Mouse (Mus musculus): Measurements from ENCODE around the gene Snrnp40. TPM values are rescaled to one million over a fixed set of nuclear protein-coding genes. Genes with fewer than 3 reads are reported as not detected.
A peak's percentile ranks its signal among the peaks of the same experiment; 100 is the strongest.

The Snrnp40 gene
- polyA plus RNA-seq, 1 experiment from 2014 or later, result 223 TPM

DNA sequence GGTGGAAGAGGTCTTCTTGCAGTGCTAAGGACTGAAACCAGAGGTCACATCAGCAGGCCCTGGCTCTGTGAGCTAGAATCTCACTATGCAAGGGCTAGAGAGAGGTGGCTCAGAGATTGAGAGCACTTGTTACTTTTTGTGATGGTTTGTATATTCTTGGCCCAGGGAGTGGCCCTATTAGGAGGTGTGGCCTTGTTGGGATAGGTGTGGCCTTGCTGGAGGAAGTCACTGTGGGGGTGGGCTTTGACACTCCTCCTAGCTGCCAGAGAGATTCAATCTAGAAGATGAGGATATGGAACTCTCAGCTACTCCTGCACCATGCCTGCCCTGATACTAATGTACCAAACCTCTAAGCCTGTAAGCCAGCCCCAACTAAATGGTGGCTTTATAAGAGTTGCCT lies 2.0 kb upstream of the Snrnp40 start:
- Histone ChIP-seq H3K9me3 (ENCODE audit: control insufficient read depth, low read length) (no peaks in the 10 kb centered on the region), H3K4me2 (no peak overlapping the region), H3K36me3 (ENCODE audit: control insufficient read depth, insufficient read depth, low read length) (peaks cover 2% of the 10 kb centered on the region; the same call in 1 of the 2 replicates), H3K27me3 (ENCODE audit: control insufficient read depth, insufficient read depth, low read length) (no peaks in the 10 kb centered on the region), H3K27ac (ENCODE audit: low read depth, low read length) (no peak overlapping the region), H3K4me3 (ENCODE audit: low read depth, low read length) (no peak overlapping the region), H3K9ac (ENCODE audit: low read length) (no peak overlapping the region), H3K4me1 (ENCODE audit: control insufficient read depth, insufficient read depth, low read length) (peaks cover 18% of the 10 kb centered on the region)
- ATAC-seq (ENCODE audit: low FRiP score) (no peak), DNase-seq (ENCODE audit: low spot score, missing footprints) (no peak)

DNA sequence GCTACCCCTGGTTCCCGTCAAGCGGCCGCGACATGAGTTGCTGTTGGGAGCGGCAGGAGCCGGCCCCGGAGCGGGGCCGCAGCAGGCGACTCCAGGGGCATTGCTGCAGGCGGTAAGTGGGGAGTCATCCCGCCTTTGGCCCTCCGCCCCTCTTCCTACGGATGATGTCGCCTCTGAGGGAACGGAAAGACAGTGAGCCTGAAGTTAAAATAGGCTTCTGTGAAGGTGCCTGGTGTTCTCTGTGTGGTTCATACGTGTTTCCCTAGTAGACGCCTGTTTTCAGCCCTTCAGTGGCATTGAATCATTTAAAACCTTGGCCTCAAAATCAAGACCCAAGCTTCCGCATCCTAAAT lies 282 bp downstream of the Snrnp40 start:
- no peak for DNase-seq (ENCODE audit: low spot score, missing footprints)
- no peak overlapping the region for H3K27ac ChIP-seq (ENCODE audit: low read depth, low read length)
- H3K4me1 ChIP-seq (ENCODE audit: control insufficient read depth, insufficient read depth, low read length), result peaks cover 18% of the 10 kb centered on the region
- H3K4me2 ChIP-seq, result peak overlapping the region; percentile 87
- H3K4me3 ChIP-seq (ENCODE audit: low read depth, low read length), result peak overlapping the region; percentile 96
- peak overlapping the region; percentile 91 for H3K9ac ChIP-seq (ENCODE audit: low read length)
- H3K36me3 ChIP-seq (ENCODE audit: control insufficient read depth, insufficient read depth, low read length), result peaks cover 11% of the 10 kb centered on the region
- H3K27me3 ChIP-seq (ENCODE audit: control insufficient read depth, insufficient read depth, low read length), result no peaks in the 10 kb centered on the region
- under 1% methylated on average over 19 of the region's 19 CpGs for WGBS
- ATAC-seq (ENCODE audit: low FRiP score), result no peak
- no peaks in the 10 kb centered on the region for H3K9me3 ChIP-seq (ENCODE audit: control insufficient read depth, low read length)

DNA sequence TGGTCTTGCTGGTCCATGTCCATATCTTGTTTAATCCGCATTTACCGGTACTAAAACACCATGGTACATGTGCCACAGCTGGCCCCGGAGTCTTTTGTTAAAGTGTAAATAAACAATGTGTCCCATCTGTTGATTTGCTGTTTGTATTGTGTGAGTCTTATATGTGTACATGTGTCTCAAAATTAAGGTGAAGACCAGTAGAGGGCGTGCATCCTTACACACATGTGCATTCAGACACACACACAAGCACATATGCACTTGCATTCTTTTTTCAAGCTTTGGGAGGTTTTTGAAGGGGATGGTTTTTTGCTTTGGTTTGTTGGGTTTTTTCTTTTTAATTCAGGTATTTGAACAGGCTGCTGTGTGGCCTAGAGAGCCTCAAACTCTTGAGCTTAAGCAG lies 16.7 kb downstream of the Snrnp40 start:
- DNase-seq (ENCODE audit: low spot score, missing footprints), result peak; percentile 82
- WGBS, result 89% methylated on average over 4 of the region's 4 CpGs

DNA sequence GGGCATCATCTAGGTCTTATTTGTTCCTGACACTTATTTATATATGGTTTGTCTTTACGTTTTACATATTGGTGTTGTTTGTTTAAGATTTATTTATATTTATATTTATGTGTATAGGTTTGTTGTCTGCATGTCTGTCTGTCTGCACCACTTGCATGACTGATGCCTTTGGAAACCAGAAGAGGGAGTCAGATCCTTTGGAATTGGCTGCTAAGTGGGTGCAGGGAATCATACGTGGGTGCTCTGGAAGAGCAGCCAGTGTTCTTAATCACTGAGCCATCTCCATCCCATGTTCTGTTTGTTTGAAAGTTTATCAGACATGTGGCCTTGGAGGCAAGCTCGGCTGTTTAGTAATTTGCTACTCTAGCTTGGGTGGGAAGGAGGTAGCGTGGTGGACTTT lies 17.6 kb downstream of the Snrnp40 start:
- H3K27ac ChIP-seq (ENCODE audit: low read depth, low read length), result no peak overlapping the region
- no peak overlapping the region for H3K4me2 ChIP-seq
- peaks cover 28% of the 10 kb centered on the region for H3K36me3 ChIP-seq (ENCODE audit: control insufficient read depth, insufficient read depth, low read length)
- no peaks in the 10 kb centered on the region for H3K4me1 ChIP-seq (ENCODE audit: control insufficient read depth, insufficient read depth, low read length)
- DNase-seq (ENCODE audit: low spot score, missing footprints) (no peak), ATAC-seq (ENCODE audit: low FRiP score) (no peak)
- H3K27me3 ChIP-seq (ENCODE audit: control insufficient read depth, insufficient read depth, low read length), result no peaks in the 10 kb centered on the region
- no peaks in the 10 kb centered on the region for H3K9me3 ChIP-seq (ENCODE audit: control insufficient read depth, low read length)
- no peak overlapping the region for H3K9ac ChIP-seq (ENCODE audit: low read length)
- WGBS, result 86% methylated on average over 4 of the region's 4 CpGs
- no peak overlapping the region for H3K4me3 ChIP-seq (ENCODE audit: low read depth, low read length)

More for the DNA sequence above, 16.7 kb downstream of the Snrnp40 start:
- Histone ChIP-seq H3K36me3 (ENCODE audit: control insufficient read depth, insufficient read depth, low read length) (peaks cover 27% of the 10 kb centered on the region), H3K27ac (ENCODE audit: low read depth, low read length) (no peak overlapping the region), H3K27me3 (ENCODE audit: control insufficient read depth, insufficient read depth, low read length) (no peaks in the 10 kb centered on the region), H3K9me3 (ENCODE audit: control insufficient read depth, low read length) (no peaks in the 10 kb centered on the region), H3K4me2 (no peak overlapping the region), H3K9ac (ENCODE audit: low read length) (no peak overlapping the region), H3K4me3 (ENCODE audit: low read depth, low read length) (no peak overlapping the region), H3K4me1 (ENCODE audit: control insufficient read depth, insufficient read depth, low read length) (no peaks in the 10 kb centered on the region)
- no peak for ATAC-seq (ENCODE audit: low FRiP score)

DNA sequence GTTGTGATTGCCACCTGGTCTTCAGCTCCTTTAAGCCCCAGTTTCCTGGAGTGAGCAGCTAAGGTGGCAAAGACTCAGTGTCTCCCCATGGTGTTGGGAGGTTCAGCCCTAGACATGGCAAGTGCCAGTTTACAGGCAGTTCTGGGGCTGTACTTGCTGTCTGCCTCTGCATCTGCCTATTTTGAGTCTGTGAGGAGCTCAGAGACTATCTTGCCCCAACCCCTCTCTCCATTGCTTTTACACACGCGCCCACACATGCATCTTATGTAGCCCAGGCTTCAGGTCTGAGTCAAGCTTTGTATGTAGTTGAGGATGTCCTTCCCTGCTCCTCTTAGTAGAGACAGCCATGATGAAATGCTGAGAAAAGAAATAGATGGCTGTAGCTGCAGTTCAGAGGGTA lies 19.2 kb downstream of the Snrnp40 start:
- WGBS, result 98% methylated on average over 2 of the region's 2 CpGs
- H3K9ac ChIP-seq (ENCODE audit: low read length), result no peak overlapping the region
- H3K4me1 ChIP-seq (ENCODE audit: control insufficient read depth, insufficient read depth, low read length), result no peaks in the 10 kb centered on the region
- peak; percentile 60 for DNase-seq (ENCODE audit: low spot score, missing footprints)
- no peak overlapping the region for H3K4me2 ChIP-seq
- no peaks in the 10 kb centered on the region for H3K27me3 ChIP-seq (ENCODE audit: control insufficient read depth, insufficient read depth, low read length)
- no peak overlapping the region for H3K4me3 ChIP-seq (ENCODE audit: low read depth, low read length)
- H3K27ac ChIP-seq (ENCODE audit: low read depth, low read length), result no peak overlapping the region
- peaks cover 28% of the 10 kb centered on the region for H3K36me3 ChIP-seq (ENCODE audit: control insufficient read depth, insufficient read depth, low read length)
- no peaks in the 10 kb centered on the region for H3K9me3 ChIP-seq (ENCODE audit: control insufficient read depth, low read length)
- ATAC-seq (ENCODE audit: low FRiP score), result no peak

DNA sequence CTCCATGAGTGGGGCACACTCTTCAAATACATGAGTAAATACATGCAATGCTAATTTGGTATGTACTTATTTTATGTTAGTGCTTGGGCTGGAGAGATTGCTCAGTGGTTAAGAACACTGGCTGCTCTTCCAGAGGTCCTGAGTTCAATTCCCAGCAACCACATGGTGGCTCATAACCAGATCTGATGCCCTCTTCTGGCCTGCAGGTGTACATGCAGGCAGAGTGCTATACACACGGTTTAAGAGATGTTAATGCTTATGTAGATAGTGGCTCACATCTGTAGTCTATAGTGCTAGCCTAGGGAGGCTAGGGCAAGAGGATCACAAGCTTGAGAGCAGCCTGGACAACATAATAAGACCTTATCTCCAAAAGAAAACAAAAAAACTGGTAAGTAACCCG lies 20.5 kb downstream of the Snrnp40 start:
- peak; percentile 12 for DNase-seq (ENCODE audit: low spot score, missing footprints)
- WGBS, result 92% methylated on average over 2 of the region's 2 CpGs
- no peak for ATAC-seq (ENCODE audit: low FRiP score)
- Histone ChIP-seq H3K27ac (ENCODE audit: low read depth, low read length) (no peak overlapping the region), H3K4me2 (no peak overlapping the region), H3K4me3 (ENCODE audit: low read depth, low read length) (no peak overlapping the region), H3K4me1 (ENCODE audit: control insufficient read depth, insufficient read depth, low read length) (no peaks in the 10 kb centered on the region), H3K9ac (ENCODE audit: low read length) (no peak overlapping the region), H3K27me3 (ENCODE audit: control insufficient read depth, insufficient read depth, low read length) (no peaks in the 10 kb centered on the region), H3K36me3 (ENCODE audit: control insufficient read depth, insufficient read depth, low read length) (peaks cover 29% of the 10 kb centered on the region), H3K9me3 (ENCODE audit: control insufficient read depth, low read length) (no peaks in the 10 kb centered on the region)

DNA sequence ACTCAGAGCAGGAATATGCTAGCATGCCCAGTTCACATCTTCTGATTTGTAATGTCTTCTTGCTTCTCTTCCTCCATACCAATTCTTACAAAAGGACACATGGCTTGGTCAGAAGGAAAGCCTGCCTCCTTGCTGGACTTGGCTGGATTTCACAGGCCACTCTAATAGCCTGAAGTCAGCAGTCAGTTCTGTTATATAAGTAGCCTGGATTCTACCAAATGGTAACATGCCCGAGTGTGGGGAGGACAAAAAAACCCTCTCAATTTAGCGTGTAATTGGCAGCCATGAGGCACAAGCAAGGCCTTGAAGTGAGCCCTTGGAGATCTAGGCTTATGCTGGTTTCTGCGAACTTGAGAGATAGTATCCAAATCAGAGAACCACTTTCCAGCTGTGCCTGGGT lies 27.3 kb downstream of the Snrnp40 start:
- peaks cover 19% of the 10 kb centered on the region for H3K36me3 ChIP-seq (ENCODE audit: control insufficient read depth, insufficient read depth, low read length)
- WGBS, result 78% methylated on average over 3 of the region's 3 CpGs
- DNase-seq (ENCODE audit: low spot score, missing footprints) (no peak), ATAC-seq (ENCODE audit: low FRiP score) (no peak)
- no peaks in the 10 kb centered on the region for H3K9me3 ChIP-seq (ENCODE audit: control insufficient read depth, low read length)
- H3K27me3 ChIP-seq (ENCODE audit: control insufficient read depth, insufficient read depth, low read length), result no peaks in the 10 kb centered on the region
- no peak overlapping the region for H3K4me2 ChIP-seq
- no peak overlapping the region for H3K4me3 ChIP-seq (ENCODE audit: low read depth, low read length)
- no peak overlapping the region for H3K27ac ChIP-seq (ENCODE audit: low read depth, low read length)
- no peaks in the 10 kb centered on the region for H3K4me1 ChIP-seq (ENCODE audit: control insufficient read depth, insufficient read depth, low read length)
- H3K9ac ChIP-seq (ENCODE audit: low read length), result no peak overlapping the region

DNA sequence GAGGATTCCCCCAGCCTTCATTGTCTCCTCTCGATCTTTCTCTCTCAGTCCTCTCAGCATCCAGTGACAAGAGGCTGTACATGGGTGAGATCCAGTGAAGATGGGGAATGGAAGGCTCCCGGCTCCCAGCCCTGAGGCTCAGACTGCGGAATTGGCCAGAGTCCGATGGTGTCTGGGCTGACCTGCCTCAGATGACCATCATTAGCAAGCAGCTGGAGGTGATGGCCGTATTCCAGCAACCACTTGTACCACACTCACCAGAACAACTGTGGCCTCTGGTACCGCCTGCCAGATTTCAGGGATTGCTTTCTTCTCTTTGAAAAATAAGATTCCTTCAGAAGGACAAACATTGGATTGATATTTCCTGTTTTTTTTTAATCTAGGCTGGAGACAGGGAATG lies 29.6 kb downstream of the Snrnp40 start:
- H3K27ac ChIP-seq (ENCODE audit: low read depth, low read length), result no peak overlapping the region
- 72% methylated on average over 6 of the region's 6 CpGs for WGBS

DNA sequence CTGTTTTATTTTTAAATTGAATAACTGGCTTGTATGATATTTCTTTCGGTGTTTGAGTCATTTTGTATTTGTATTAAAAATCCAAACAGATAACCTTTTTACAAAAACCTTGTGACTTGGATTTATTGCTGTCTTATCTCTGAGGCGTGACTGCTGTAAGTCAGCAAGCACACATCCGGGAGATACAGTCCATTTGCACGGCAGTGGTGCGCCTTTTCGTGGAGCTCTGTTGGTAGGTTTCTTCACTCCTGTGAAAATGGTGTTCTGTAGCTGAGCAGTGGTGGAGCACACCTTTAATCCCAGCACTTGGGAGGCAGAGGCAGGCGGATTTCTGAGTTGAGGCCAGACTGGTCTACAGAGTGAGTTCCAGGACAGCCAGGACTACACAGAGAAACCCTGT lies 30.0 kb downstream of the Snrnp40 start:
- H3K27me3 ChIP-seq (ENCODE audit: control insufficient read depth, insufficient read depth, low read length), result no peaks in the 10 kb centered on the region
- no peak overlapping the region for H3K4me2 ChIP-seq
- H3K36me3 ChIP-seq (ENCODE audit: control insufficient read depth, insufficient read depth, low read length), result peaks cover 14% of the 10 kb centered on the region
- DNase-seq (ENCODE audit: low spot score, missing footprints) (peak; percentile 80), ATAC-seq (ENCODE audit: low FRiP score) (no peak)
- no peaks in the 10 kb centered on the region for H3K9me3 ChIP-seq (ENCODE audit: control insufficient read depth, low read length)
- no peak overlapping the region for H3K27ac ChIP-seq (ENCODE audit: low read depth, low read length)
- H3K4me1 ChIP-seq (ENCODE audit: control insufficient read depth, insufficient read depth, low read length), result no peaks in the 10 kb centered on the region
- 95% methylated on average over 7 of the region's 7 CpGs for WGBS
- no peak overlapping the region for H3K4me3 ChIP-seq (ENCODE audit: low read depth, low read length)
- no peak overlapping the region for H3K9ac ChIP-seq (ENCODE audit: low read length)

More for the DNA sequence above, 29.6 kb downstream of the Snrnp40 start:
- no peaks in the 10 kb centered on the region for H3K4me1 ChIP-seq (ENCODE audit: control insufficient read depth, insufficient read depth, low read length)
- H3K36me3 ChIP-seq (ENCODE audit: control insufficient read depth, insufficient read depth, low read length), result peaks cover 16% of the 10 kb centered on the region
- no peak overlapping the region for H3K4me2 ChIP-seq
- peak; percentile 81 for DNase-seq (ENCODE audit: low spot score, missing footprints)
- no peak for ATAC-seq (ENCODE audit: low FRiP score)
- H3K27me3 ChIP-seq (ENCODE audit: control insufficient read depth, insufficient read depth, low read length), result no peaks in the 10 kb centered on the region
- H3K9ac ChIP-seq (ENCODE audit: low read length), result no peak overlapping the region
- H3K9me3 ChIP-seq (ENCODE audit: control insufficient read depth, low read length), result no peaks in the 10 kb centered on the region
- no peak overlapping the region for H3K4me3 ChIP-seq (ENCODE audit: low read depth, low read length)

DNA sequence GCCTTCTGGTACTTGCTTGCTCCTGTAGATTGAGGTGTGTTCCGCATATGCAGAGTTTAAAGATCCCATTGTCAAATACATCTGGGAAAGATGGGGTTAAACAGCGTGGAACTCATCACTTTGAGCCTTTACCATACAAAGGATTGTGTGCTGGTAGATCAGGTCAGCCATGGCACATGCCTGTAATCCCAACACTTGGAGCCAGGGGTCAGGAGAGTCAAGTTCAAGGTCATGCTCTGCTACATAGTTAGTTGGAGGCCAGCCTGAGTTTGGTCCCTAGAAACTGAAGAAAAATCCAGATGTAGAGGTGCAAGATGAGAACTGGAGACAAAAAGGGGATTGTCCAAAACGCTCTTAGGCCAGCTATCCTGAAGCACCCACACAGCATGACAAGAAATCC lies 31.3 kb downstream of the Snrnp40 start:
- no peak overlapping the region for H3K4me2 ChIP-seq
- no peak for ATAC-seq (ENCODE audit: low FRiP score)
- DNase-seq (ENCODE audit: low spot score, missing footprints), result peak; percentile 82
- H3K9me3 ChIP-seq (ENCODE audit: control insufficient read depth, low read length), result no peaks in the 10 kb centered on the region
- peaks cover 11% of the 10 kb centered on the region for H3K36me3 ChIP-seq (ENCODE audit: control insufficient read depth, insufficient read depth, low read length)
- H3K27me3 ChIP-seq (ENCODE audit: control insufficient read depth, insufficient read depth, low read length), result no peaks in the 10 kb centered on the region
- H3K4me1 ChIP-seq (ENCODE audit: control insufficient read depth, insufficient read depth, low read length), result no peaks in the 10 kb centered on the region
- no peak overlapping the region for H3K9ac ChIP-seq (ENCODE audit: low read length)
- H3K27ac ChIP-seq (ENCODE audit: low read depth, low read length), result no peak overlapping the region
- H3K4me3 ChIP-seq (ENCODE audit: low read depth, low read length), result no peak overlapping the region
- 71% methylated on average over 3 of the region's 3 CpGs for WGBS
